Mouse (Mus musculus) hindbrain, embryonic 10.5 days (tissue): ENCODE measurements around the gene Fam83c. TPM values are rescaled to one million over a fixed set of nuclear protein-coding genes. Genes with fewer than 3 reads are reported as not detected.

Experiments used
- DNase-seq: peaks from one replicate; pipeline ENCODE4 v3.0.0-alpha.2; 2017; ENCODE audit warnings: low spot score
- H3K27ac ChIP-seq: fragments of 300-500 bp; sonication (generic); 2 replicates; pipeline ENCODE4 v1.5.1; 2016; ENCODE audit warnings: mild to moderate bottlenecking, moderate library complexity
- H3K27me3 ChIP-seq: fragments of 300-500 bp; sonication (generic); 2 replicates; pipeline ENCODE4 v1.6.1; 2016; ENCODE audit warnings: mild to moderate bottlenecking; ENCODE audit not compliant: poor library complexity, insufficient read depth, severe bottlenecking
- H3K36me3 ChIP-seq: fragments of 300-500 bp; sonication (generic); 2 replicates; pipeline ENCODE4 v1.6.1; 2016; ENCODE audit warnings: mild to moderate bottlenecking, moderate library complexity
- H3K4me1 ChIP-seq: fragments of 300-500 bp; sonication (generic); replicated peaks from 2 replicates; pipeline ENCODE4 v1.6.1; 2016; ENCODE audit warnings: mild to moderate bottlenecking
- H3K4me3 ChIP-seq: fragments of 300-500 bp; sonication (generic); 2 replicates; pipeline ENCODE4 v1.5.1; 2016; ENCODE audit warnings: mild to moderate bottlenecking, moderate library complexity
- H3K9me3 ChIP-seq: fragments of 300-500 bp; sonication (generic); 2 replicates; pipeline ENCODE4 v1.6.1; 2016; ENCODE audit warnings: mild to moderate bottlenecking, moderate library complexity
- WGBS: fragments of 180-500 bp; shearing (Covaris S2); methylation state at CpG from one replicate; pipeline ENCODE4 v1.1.7; 2016; 5-methylcytosine and 5-hydroxymethylcytosine counted together
- polyA plus RNA-seq: library from polyadenylated mRNA; unstranded; fragments of >200 nt; fragmentation: Nextera tagmentation; extraction: Ambion mirVana; gene quantifications from 2 replicates; pipeline ENCODE4 v1.2.1, GENCODE M21; 2016

The Fam83c gene
- polyA plus RNA-seq, 1 experiment from 2014 or later, result 0.44 TPM

DNA sequence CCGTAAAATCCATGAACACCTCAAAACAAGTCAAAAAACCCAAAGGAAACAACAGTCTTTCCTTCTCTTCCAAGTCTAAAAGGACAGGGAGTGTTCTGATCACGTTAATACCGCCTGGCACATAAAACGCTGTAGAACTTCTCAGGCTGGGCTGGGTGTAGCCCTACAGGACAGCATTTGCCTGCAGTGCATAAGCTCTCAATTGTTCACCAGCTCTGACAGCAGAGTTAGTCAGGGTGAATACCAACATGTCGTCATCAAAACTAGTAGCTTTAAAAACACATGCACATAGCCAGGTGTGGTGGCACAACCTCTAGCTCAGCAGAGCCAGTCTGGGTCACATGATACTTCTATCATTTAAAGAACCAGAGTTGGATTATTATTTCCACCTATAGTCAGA is 13.9 kb downstream of the Fam83c start:
- Histone ChIP-seq H3K27me3 (no peaks in the 10 kb centered on the region), H3K27ac (no peak overlapping the region), H3K36me3 (peaks cover 48% of the 10 kb centered on the region), H3K9me3 (no peaks in the 10 kb centered on the region), H3K4me1 (peaks cover 44% of the 10 kb centered on the region), H3K4me3 (no peak overlapping the region)
- WGBS, result 93% methylated on average over 5 of the region's 5 CpGs
- no peak for DNase-seq

DNA sequence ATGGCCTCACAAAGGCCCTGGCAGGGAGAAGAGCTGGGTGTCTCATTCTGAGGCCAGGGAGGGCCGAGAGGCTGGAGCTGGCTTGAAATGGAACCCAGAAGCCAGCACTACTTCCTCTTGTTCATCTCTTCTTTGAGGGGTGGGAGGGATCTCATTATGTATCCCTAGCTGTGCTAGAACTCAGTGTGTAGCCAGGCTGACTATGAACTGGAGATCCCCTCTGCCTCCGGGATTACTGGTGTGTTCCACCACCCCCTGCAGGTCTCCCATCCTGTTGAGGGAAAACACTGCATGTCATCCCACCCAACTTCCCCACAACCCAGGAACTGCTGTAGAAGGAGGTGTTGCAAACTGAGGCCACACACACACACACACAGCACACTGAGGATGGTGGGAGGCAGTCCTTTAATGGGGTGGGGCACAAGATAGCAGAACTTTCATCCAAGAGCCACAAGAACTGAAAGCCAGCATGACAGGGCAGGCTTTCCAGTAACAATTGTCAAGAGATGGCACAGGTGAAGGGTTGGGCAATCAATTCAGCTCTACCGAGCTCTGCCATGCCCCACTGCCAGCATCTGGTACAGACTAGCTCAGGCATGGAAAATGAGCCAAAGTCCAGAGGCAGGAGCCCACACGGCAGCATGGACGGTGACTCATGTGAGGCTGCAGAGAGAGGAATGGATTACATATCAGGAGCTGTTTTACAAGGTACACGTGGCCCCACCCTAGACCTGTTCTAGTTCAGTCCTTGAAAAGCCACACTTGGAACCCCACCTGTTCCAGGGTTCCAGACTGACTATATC is 15.0 kb downstream of the Fam83c start:
- DNase-seq, result no peak
- Histone ChIP-seq H3K4me3 (peak overlapping the region; percentile 73), H3K9me3 (no peaks in the 10 kb centered on the region), H3K4me1 (peaks cover 37% of the 10 kb centered on the region), H3K27me3 (no peaks in the 10 kb centered on the region), H3K27ac (peak overlapping the region; percentile 89), H3K36me3 (peaks cover 48% of the 10 kb centered on the region)
- 70% methylated on average over 6 of the region's 6 CpGs for WGBS

DNA sequence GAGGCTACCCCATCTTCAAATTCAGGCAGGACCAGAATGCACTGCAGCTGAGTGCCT is 15.4 kb downstream of the Fam83c start, which contains the start of gene BC029722:
TSS of gene BC029722 (minus strand) at position 35 of the 57 bp plus-strand sequence.
- DNase-seq, result no peak
- Histone ChIP-seq H3K9me3 (no peaks in the 10 kb centered on the region), H3K4me1 (peaks cover 40% of the 10 kb centered on the region), H3K4me3 (peak within 1 kb of the TSS; percentile 73), H3K27me3 (no peaks in the 10 kb centered on the region), H3K27ac (peak within 1 kb of the TSS; percentile 89), H3K36me3 (peaks cover 48% of the 10 kb centered on the region)

DNA sequence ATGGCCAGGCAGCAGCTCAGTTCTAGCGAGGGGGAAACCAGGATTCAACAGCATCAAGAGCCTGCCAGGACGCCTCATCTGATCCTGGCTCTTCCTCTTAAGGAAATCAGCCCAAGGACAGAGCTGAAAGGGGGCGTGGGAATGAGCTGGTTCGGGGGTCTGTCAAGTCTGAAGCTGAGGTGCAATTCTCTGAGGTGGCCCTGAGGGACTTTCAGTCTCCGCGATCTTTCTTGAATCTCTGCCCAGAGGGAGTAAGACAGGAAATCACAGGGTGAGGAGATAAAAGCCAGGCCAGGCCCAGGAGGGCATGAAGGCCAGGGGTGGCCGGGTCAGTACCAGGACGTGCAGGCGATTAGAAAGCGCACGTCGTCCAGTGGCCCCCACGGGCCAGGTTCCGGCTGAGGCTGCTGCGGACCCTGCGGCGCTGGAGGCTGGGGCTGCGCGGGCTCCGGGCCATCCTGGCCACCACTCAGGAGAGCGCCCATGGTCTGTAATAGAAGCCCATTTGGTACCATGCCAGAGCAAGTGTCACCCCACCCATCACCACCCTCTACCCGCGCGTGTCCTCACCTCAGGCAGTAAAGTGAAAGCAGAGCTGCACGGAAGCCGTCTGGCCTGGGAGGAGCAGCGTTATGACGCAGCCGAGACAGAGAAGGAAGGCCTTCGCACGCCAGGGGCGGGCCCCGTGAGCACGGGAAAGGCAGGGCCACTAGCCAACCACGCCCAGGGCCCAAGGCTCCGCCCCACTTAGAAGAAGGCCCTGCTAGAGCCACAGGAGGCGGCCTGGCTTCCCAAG is 15.9 kb downstream of the Fam83c start:
- no peaks in the 10 kb centered on the region for H3K9me3 ChIP-seq
- peak; percentile 91 for DNase-seq
- H3K4me3 ChIP-seq, result peak overlapping the region; percentile 73
- 3% methylated on average over 37 of the region's 37 CpGs for WGBS
- peaks cover 44% of the 10 kb centered on the region for H3K36me3 ChIP-seq
- peaks cover 44% of the 10 kb centered on the region for H3K4me1 ChIP-seq
- H3K27ac ChIP-seq, result peak overlapping the region; percentile 89
- H3K27me3 ChIP-seq, result no peaks in the 10 kb centered on the region

DNA sequence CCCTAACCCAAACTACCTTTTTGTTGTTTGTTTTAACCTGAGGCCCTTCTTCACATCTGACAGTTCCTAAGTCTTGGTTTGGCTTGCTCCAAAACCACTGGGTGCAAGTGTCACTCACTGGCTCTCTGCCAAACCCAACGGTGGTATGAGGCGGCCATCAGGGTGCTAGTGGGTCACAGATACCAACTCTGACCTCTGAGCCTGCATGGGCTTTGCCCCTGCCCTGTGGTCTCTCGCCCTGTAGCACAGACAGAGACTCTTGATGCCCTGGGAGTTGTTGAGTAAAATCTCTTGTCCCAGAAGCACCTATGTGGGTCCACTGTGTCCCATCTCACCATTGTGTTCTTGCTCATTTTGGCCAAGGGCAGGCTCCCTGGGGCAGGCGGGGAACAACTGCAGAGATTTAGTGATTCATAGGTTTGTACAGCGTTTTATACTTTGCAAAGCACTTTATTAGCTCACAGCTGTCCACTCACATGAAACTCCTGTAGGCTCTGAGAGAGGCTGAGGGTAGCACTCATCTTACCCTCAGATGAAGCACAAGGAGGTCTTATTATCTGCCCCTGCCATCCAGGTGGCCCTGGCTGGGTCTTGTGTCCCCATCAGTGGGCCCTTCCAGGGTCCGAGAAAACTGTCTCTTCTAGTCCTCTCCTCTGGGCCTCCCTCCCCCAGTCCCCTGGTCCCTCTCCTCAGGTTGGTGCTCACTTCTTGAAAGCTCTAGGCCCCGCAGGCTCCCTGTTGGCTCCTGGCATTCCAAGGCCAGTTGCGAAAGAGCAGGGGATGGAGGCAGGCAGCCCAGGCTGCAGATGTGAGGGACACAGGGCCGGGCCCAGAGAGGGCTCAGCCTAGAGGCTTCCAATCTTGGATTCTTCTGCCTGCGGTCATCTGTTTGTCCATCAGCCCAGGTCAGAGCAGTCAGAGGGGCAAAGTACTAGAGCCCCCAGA is 17.1 kb downstream of the Fam83c start:
- no peak for DNase-seq
- Histone ChIP-seq H3K9me3 (no peaks in the 10 kb centered on the region), H3K27ac (no peak overlapping the region), H3K36me3 (peaks cover 32% of the 10 kb centered on the region), H3K4me1 (peaks cover 44% of the 10 kb centered on the region), H3K4me3 (peak overlapping the region; percentile 73), H3K27me3 (no peaks in the 10 kb centered on the region)
- WGBS, result 80% methylated on average over 10 of the region's 10 CpGs

DNA sequence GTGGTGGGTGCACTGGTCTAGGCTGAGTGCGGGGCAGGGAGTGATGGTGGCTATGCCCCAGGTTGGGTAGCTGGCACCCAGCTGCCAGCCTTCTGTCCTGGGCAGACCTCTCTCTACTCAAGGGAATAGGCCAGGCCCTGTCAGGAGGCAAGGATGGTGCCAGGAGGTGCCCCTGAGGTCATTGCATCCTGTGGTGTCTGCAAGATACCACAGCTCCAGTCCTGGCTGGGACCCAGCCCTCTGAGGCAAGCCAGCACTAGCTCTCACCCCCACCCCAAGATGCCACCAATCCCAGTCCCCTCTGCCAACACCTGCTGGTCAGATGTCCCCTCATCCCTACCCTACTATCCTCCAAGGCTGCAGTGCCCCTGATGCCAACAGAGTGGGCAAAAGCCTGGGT is 18.5 kb downstream of the Fam83c start:
- Histone ChIP-seq H3K27ac (no peak overlapping the region), H3K4me1 (peaks cover 44% of the 10 kb centered on the region), H3K9me3 (no peaks in the 10 kb centered on the region), H3K4me3 (no peak overlapping the region), H3K27me3 (no peaks in the 10 kb centered on the region), H3K36me3 (peaks cover 19% of the 10 kb centered on the region)
- no peak for DNase-seq
- 100% methylated on average over 1 of the region's 1 CpGs for WGBS

DNA sequence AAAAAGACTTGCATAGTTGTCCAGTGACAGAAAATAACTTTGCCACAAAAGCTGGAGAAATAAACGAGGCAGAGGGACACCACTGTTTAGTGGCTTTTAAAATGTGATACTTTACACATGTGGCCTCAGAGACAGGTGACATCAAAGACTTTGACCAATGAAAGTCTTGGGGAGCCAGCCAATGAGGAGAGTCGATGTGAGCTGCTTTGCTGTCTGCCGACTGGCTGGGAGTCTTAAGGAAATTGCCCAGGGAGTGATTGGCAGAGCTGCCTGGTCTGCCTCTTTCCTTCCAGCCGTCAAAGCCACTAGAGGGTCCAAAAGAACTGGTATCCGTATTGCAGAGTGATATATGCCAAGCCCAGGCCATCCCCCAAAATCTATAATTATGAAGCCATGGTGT is 19.8 kb downstream of the Fam83c start:
- no peak for DNase-seq
- 34% methylated on average over 5 of the region's 5 CpGs for WGBS

DNA sequence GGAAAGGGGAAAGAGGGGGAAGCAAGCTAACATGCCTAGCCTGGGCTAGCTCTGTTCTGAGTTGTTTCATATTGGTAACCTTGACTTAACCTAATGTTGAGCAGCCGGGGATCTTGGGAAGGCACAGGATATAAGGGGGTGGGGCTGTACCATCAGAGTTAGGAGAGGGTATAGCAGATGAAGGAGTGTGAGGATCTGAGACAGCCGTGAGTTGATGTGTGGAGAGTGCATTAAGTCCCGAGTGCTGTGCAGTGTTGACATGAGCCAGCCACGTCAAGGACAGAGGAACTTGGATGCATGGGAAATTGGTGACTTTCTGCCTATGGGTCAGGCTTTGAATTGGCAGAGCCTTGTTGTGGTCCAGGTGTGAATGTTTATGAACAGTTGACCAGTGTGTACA is 22.0 kb downstream of the Fam83c start:
- no peaks in the 10 kb centered on the region for H3K36me3 ChIP-seq
- no peak overlapping the region for H3K4me3 ChIP-seq
- H3K4me1 ChIP-seq, result peaks cover 19% of the 10 kb centered on the region
- no peaks in the 10 kb centered on the region for H3K9me3 ChIP-seq
- 87% methylated on average over 4 of the region's 4 CpGs for WGBS
- H3K27ac ChIP-seq, result no peak overlapping the region
- no peak for DNase-seq
- no peaks in the 10 kb centered on the region for H3K27me3 ChIP-seq

More for the DNA sequence above, 19.8 kb downstream of the Fam83c start:
- Histone ChIP-seq H3K9me3 (no peaks in the 10 kb centered on the region), H3K4me1 (peaks cover 41% of the 10 kb centered on the region), H3K27ac (no peak overlapping the region), H3K4me3 (no peak overlapping the region), H3K36me3 (peaks cover 6% of the 10 kb centered on the region), H3K27me3 (no peaks in the 10 kb centered on the region)

DNA sequence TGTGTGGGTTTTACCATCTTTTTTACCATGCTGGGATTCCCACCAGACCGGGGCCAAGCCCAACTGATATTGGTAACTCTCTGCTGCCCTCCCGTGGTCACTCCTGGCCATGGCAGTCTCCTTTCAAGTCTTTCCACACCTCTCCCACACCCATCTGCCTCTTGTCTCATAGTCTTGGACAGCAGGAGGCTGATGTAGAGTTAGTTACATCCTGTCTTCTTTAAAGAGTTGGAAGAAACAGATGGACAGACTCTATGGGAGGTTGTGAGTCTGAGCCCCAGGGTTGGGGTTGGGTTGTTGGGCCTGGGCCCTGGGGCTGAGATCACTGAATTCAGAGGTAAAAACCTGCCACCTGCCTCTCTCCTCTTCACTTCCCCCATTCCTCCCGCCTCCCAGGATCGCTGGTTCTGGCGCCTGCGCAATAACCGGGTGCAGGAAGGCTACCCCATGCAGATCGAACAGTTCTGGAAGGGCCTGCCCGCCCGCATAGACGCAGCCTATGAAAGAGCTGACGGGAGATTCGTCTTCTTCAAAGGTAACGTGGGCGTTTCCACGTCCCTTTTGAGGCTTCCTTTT is 22.7 kb downstream of the Fam83c start:
- H3K27ac ChIP-seq, result no peak overlapping the region
- peak; percentile 79 for DNase-seq
- H3K27me3 ChIP-seq, result no peaks in the 10 kb centered on the region
- peaks cover 13% of the 10 kb centered on the region; the same call in 1 of the 2 replicates for H3K4me1 ChIP-seq
- no peaks in the 10 kb centered on the region for H3K9me3 ChIP-seq
- 43% methylated on average over 16 of the region's 16 CpGs for WGBS
- no peaks in the 10 kb centered on the region for H3K36me3 ChIP-seq
- H3K4me3 ChIP-seq, result no peak overlapping the region

DNA sequence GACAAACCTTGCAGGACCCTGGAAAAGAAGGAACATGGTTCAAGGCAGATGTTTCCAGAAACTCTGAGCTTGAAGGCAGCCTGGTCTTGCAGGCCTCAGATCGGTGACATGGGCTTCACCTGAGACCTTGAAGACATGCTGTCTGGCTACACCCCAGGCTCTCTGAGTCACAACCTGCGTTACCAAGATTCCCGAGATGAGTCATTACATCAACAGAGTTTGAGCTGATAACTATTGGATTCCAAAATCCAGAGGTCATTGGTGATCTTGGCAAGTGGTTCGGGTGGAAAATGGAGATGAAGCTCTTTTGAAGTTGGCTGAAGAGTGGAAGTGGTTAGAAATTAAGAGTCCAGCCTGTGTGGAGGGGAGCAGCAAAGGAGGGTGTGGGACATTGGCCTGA is 25.0 kb downstream of the Fam83c start:
- no peaks in the 10 kb centered on the region for H3K27me3 ChIP-seq
- H3K4me3 ChIP-seq, result no peak overlapping the region
- H3K36me3 ChIP-seq, result no peaks in the 10 kb centered on the region
- 88% methylated on average over 4 of the region's 4 CpGs for WGBS
- no peak overlapping the region for H3K27ac ChIP-seq
- H3K4me1 ChIP-seq, result peaks cover 7% of the 10 kb centered on the region; the same call in 1 of the 2 replicates
- no peaks in the 10 kb centered on the region for H3K9me3 ChIP-seq
- no peak for DNase-seq

DNA sequence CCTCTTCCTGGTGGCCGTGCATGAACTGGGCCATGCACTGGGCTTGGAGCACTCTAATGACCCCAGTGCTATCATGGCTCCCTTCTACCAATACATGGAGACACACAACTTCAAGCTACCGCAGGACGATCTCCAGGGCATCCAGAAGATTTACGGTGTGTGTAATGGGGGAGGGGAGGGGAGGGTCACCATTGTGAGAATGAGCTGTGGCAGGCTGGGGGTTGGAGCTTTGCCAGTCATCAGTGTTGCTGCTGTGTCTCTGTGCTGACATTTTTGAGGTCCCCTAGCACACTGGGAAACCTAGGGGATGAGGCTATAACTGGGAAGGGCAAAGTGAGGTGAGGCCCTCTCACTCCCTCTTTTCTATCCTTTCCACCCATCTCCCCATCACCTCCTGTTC is 27.2 kb downstream of the Fam83c start:
- Histone ChIP-seq H3K9me3 (no peaks in the 10 kb centered on the region), H3K36me3 (no peaks in the 10 kb centered on the region), H3K27ac (no peak overlapping the region), H3K27me3 (no peaks in the 10 kb centered on the region; the same call in 1 of the 2 replicates), H3K4me3 (no peak overlapping the region), H3K4me1 (peaks cover 2% of the 10 kb centered on the region; the same call in 1 of the 2 replicates)
- WGBS, result 83% methylated on average over 4 of the region's 4 CpGs
- DNase-seq, result no peak

DNA sequence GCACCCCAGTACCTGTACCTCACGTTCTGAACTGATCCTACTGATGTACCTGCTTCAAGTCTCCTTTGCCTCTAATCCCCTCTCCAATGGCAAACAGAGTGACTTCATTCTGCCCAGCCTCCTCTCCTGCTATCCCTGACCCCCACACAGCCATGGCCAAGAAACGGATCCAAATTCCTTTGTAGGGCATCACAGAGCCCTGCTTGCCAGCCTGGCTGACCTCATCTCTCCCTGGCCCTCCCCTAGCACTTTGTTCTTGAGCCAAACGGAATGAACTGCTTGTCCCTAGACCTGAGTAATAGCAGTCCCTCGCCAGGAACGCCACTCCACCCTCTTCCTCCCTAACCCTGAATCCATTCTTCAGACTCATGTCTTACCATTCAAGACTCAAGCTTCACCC is 28.1 kb downstream of the Fam83c start:
- Histone ChIP-seq H3K4me3 (no peak overlapping the region), H3K27ac (no peak overlapping the region), H3K4me1 (0 out of 2 replicates have a peak, but pooled peaks cover 2% of the 10 kb centered on the region), H3K27me3 (no peaks in the 10 kb centered on the region; the same call in 1 of the 2 replicates), H3K9me3 (no peaks in the 10 kb centered on the region), H3K36me3 (no peaks in the 10 kb centered on the region)
- 76% methylated on average over 5 of the region's 5 CpGs for WGBS
- DNase-seq, result no peak
